Mouse (Mus musculus) CH12.LX (cell line): ENCODE data around the gene Npb. TPM values are rescaled to one million over a fixed set of nuclear protein-coding genes. Genes with fewer than 3 reads are reported as not detected.

ENCODE experiments used
- DNase-seq: peaks from one replicate; pipeline ENCODE4 v3.0.0-alpha.2; 2013; ENCODE audit errors: extremely low read depth
- H3K27ac ChIP-seq: 2 replicates; pipeline ENCODE4 v1.5.1; 2012; ENCODE audit warnings: low read depth, mild to moderate bottlenecking, control low read depth, moderate library complexity; ENCODE audit not compliant: insufficient read depth
- H3K27me3 ChIP-seq: replicated peaks from 2 replicates; pipeline ENCODE3; 2012; ENCODE audit warnings: inconsistent platforms
- H3K36me3 ChIP-seq, 2 experiments: replicated peaks in 1 of 2; 2 replicates each; pipeline versions ENCODE3 to v1.6.1; 2012; ENCODE audit warnings: inconsistent platforms in 1 of 2, low read length in 1 of 2, mild to moderate bottlenecking in 1 of 2, mixed read lengths in 1 of 2, moderate library complexity in 1 of 2; ENCODE audit not compliant: control insufficient read depth in 1 of 2, insufficient read depth in 1 of 2
- H3K4me1 ChIP-seq, 2 experiments: 2 replicates each; pipeline ENCODE4 v1.6.1; 2012; ENCODE audit warnings: inconsistent platforms in 1 of 2, moderate library complexity in 1 of 2; ENCODE audit not compliant: insufficient read depth in 2 of 2, control insufficient read depth in 1 of 2
- H3K4me2 ChIP-seq: 2 replicates; pipeline ENCODE4 v1.6.1; 2012; ENCODE audit warnings: low read depth, mild to moderate bottlenecking, control low read depth; ENCODE audit not compliant: poor library complexity, insufficient read depth, severe bottlenecking
- H3K4me3 ChIP-seq, 3 experiments: fragments of 150-350 bp in 1 of 3; sonication (generic) in 1 of 3; replicated peaks in 1 of 3; 2 replicates each; pipeline versions ENCODE3 to v1.5.1; 2011 to 2012; ENCODE audit warnings: low read depth in 2 of 3, low read length in 2 of 3, mild to moderate bottlenecking in 2 of 3, moderate library complexity in 2 of 3, control low read depth in 1 of 3, improper control_type of control experiment in 1 of 3, inconsistent platforms in 1 of 3, mixed read lengths in 1 of 3; ENCODE audit not compliant: poor library complexity in 1 of 3
- H3K79me2 ChIP-seq: replicated peaks from 2 replicates; pipeline ENCODE4 v1.6.1; 2012; ENCODE audit warnings: mild to moderate bottlenecking, moderate library complexity; ENCODE audit not compliant: control insufficient read depth, poor library complexity, insufficient read depth, severe bottlenecking; ENCODE audit errors: extremely low read depth
- H3K9ac ChIP-seq: 2 replicates; pipeline ENCODE4 v1.6.1; 2012; ENCODE audit warnings: low read depth, mild to moderate bottlenecking, control low read depth, moderate library complexity; ENCODE audit not compliant: insufficient read depth
- H3K9me3 ChIP-seq: replicated peaks from 2 replicates; pipeline ENCODE3; 2012; ENCODE audit warnings: low read length, inconsistent platforms, mixed read lengths
- BHLHE40 ChIP-seq: IDR thresholded peaks from 2 replicates; pipeline ENCODE4 v1.6.1; 2011; ENCODE audit warnings: mild to moderate bottlenecking, low read depth, low read length, improper control_type of control experiment
- CHD1 ChIP-seq: IDR thresholded peaks from 2 replicates; pipeline ENCODE4 v1.6.1; 2012; ENCODE audit warnings: low read depth, low read length, improper control_type of control experiment, inconsistent platforms
- CTCF ChIP-seq, 2 experiments: IDR thresholded peaks in 1 of 2; conservative IDR thresholded peaks in 1 of 2; 2 replicates each; pipeline ENCODE4 v1.5.1; 2011 to 2012; ENCODE audit warnings: low read depth in 2 of 2, low read length in 2 of 2, improper control_type of control experiment in 1 of 2, inconsistent platforms in 1 of 2, mild to moderate bottlenecking in 1 of 2, moderate library complexity in 1 of 2
- EP300 ChIP-seq: IDR thresholded peaks from 2 replicates; pipeline ENCODE4 v1.6.1; 2011; ENCODE audit warnings: low read length, improper control_type of control experiment
- ETS1 ChIP-seq: conservative IDR thresholded peaks from 2 replicates; pipeline ENCODE4 v1.6.1; 2012; ENCODE audit warnings: low read depth, mild to moderate bottlenecking, inconsistent platforms, low read length, improper control_type of control experiment, moderate library complexity
- HCFC1 ChIP-seq: IDR thresholded peaks from 2 replicates; pipeline ENCODE4 v1.6.1; 2012; ENCODE audit warnings: low read depth, mild to moderate bottlenecking, inconsistent platforms, low read length, improper control_type of control experiment
- IRF4 ChIP-seq: IDR thresholded peaks from 2 replicates; pipeline ENCODE4 v1.6.1; 2014; ENCODE audit warnings: low read depth, mild to moderate bottlenecking, inconsistent platforms, low read length, improper control_type of control experiment
- JUND ChIP-seq: conservative IDR thresholded peaks from 2 replicates; pipeline ENCODE4 v1.6.1; 2011; ENCODE audit warnings: low read depth, low read length, improper control_type of control experiment
- KAT2A ChIP-seq: IDR thresholded peaks from 2 replicates; pipeline ENCODE4 v1.6.1; 2012; ENCODE audit warnings: low read length, improper control_type of control experiment, inconsistent platforms; ENCODE audit not compliant: insufficient replicate concordance
- MAFK ChIP-seq: IDR thresholded peaks from 2 replicates; pipeline ENCODE4 v1.6.1; 2011; ENCODE audit warnings: low read length, improper control_type of control experiment; ENCODE audit not compliant: insufficient replicate concordance
- MAX ChIP-seq: IDR thresholded peaks from 2 replicates; pipeline ENCODE4 v1.6.1; 2011; ENCODE audit warnings: low read length, improper control_type of control experiment
- MXI1 ChIP-seq: IDR thresholded peaks from 2 replicates; pipeline ENCODE4 v1.6.1; 2011; ENCODE audit warnings: mild to moderate bottlenecking, low read depth, low read length, improper control_type of control experiment
- MYC ChIP-seq: IDR thresholded peaks from 2 replicates; pipeline ENCODE4 v1.6.1; 2011; ENCODE audit warnings: low read depth, mild to moderate bottlenecking, improper control_type of control experiment, low read length
- NRF1 ChIP-seq: IDR thresholded peaks from 2 replicates; pipeline ENCODE4 v1.6.1; 2014; ENCODE audit warnings: low read depth, mild to moderate bottlenecking, inconsistent platforms, low read length, improper control_type of control experiment, moderate library complexity
- PAX5 ChIP-seq: IDR thresholded peaks from 2 replicates; pipeline ENCODE4 v1.6.1; 2012; ENCODE audit warnings: low read length, inconsistent platforms, mixed read lengths
- POLR2A ChIP-seq: IDR thresholded peaks from 2 replicates; pipeline ENCODE4 v1.6.1; 2011; ENCODE audit warnings: low read depth, mild to moderate bottlenecking, improper control_type of control experiment, low read length
- RAD21 ChIP-seq: IDR thresholded peaks from 2 replicates; pipeline ENCODE4 v1.6.1; 2011; ENCODE audit warnings: low read depth, mild to moderate bottlenecking, low read length, improper control_type of control experiment, moderate library complexity
- SIN3A ChIP-seq: IDR thresholded peaks from 2 replicates; pipeline ENCODE4 v1.6.1; 2012; ENCODE audit warnings: low read length, improper control_type of control experiment, inconsistent platforms
- SMC3 ChIP-seq: IDR thresholded peaks from 2 replicates; pipeline ENCODE4 v1.6.1; 2011; ENCODE audit warnings: low read depth, low read length, improper control_type of control experiment
- TBP ChIP-seq: conservative IDR thresholded peaks from 2 replicates; pipeline ENCODE4 v1.6.1; 2011; ENCODE audit warnings: low read depth, low read length, improper control_type of control experiment
- TCF12 ChIP-seq: IDR thresholded peaks from 2 replicates; pipeline ENCODE4 v1.6.1; 2014; ENCODE audit warnings: low read depth, mild to moderate bottlenecking, inconsistent platforms, low read length, improper control_type of control experiment
- UBTF ChIP-seq: IDR thresholded peaks from 2 replicates; pipeline ENCODE4 v1.6.1; 2012; ENCODE audit warnings: low read depth, mild to moderate bottlenecking, inconsistent platforms, low read length, improper control_type of control experiment, moderate library complexity
- USF1 ChIP-seq: IDR thresholded peaks from 2 replicates; pipeline ENCODE4 v1.6.1; 2014; ENCODE audit warnings: low read depth, mild to moderate bottlenecking, inconsistent platforms, low read length, improper control_type of control experiment
- USF2 ChIP-seq: conservative IDR thresholded peaks from 2 replicates; pipeline ENCODE4 v1.6.1; 2011; ENCODE audit warnings: low read depth, low read length, improper control_type of control experiment
- ZC3H11A ChIP-seq: IDR thresholded peaks from 2 replicates; pipeline ENCODE4 v1.6.1; 2012; ENCODE audit warnings: low read depth, mild to moderate bottlenecking, inconsistent platforms, low read length, improper control_type of control experiment
- ZMIZ1 ChIP-seq: IDR thresholded peaks from 2 replicates; pipeline ENCODE4 v1.6.1; 2012; ENCODE audit warnings: low read depth, mild to moderate bottlenecking, inconsistent platforms, low read length, improper control_type of control experiment
- ZNF384 ChIP-seq: IDR thresholded peaks from 2 replicates; pipeline ENCODE4 v1.6.1; 2012; ENCODE audit warnings: low read depth, low read length, improper control_type of control experiment, inconsistent platforms
- dilution Hi-C: fragments of 300-500 bp; cut with MboI; formaldehyde crosslinking; loops from 2 replicates; pipeline ENCODE4 v1.14.3; 2020; ENCODE audit warnings: low sequenced_read_pairs; ENCODE audit not compliant: extremely low pct_unique_long_range_greater_than_20kb, extremely low pct_ligation_motif_present
- in situ Hi-C: fragments of 300-500 bp; cut with MboI; formaldehyde crosslinking; loops from 3 replicates; pipeline ENCODE4 v1.14.3; 2019; ENCODE audit warnings: low sequenced_read_pairs, low pct_ligation_motif_present, low pct_unique_long_range_greater_than_20kb, mixed read lengths
- polyA plus RNA-seq: library from polyadenylated mRNA; unstranded; fragments of >175 nt; gene quantifications from 2 replicates; pipeline ENCODE4 v1.2.1, GENCODE M21; 2012; ENCODE audit warnings: low read depth; ENCODE audit not compliant: insufficient read length
- total RNA-seq, 2 experiments: library from RNA; depleted of rRNA; stranded (reverse); fragments of 300-350 nt in 1 of 2; fragments of >200 nt in 1 of 2; gene quantifications; 2 replicates each; pipeline ENCODE4 v1.2.3; 2012 to 2014

The Npb gene
- total and polyA plus RNA-seq, 3 experiments, result 0.55 to 1.3 TPM; not detected in 1

- H3K27ac ChIP-seq, result no peak overlapping the region
- H3K27me3 ChIP-seq, result no peaks in the 10 kb centered on the region
- dilution Hi-C loops, result no loop called here
- H3K9ac ChIP-seq, result no peak overlapping the region
- peaks cover 52 to 70% of the 10 kb centered on the region in 2 experiments for H3K36me3 ChIP-seq
- in situ Hi-C loops, result loop anchor here (10.0 kb wide), 1 partner anchor 65 kb away; no protein-coding TSS in a partner anchor
- peaks cover 41% of the 10 kb centered on the region for H3K79me2 ChIP-seq
- H3K4me3 ChIP-seq, result no peak overlapping the region
- peaks cover 9 to 44% of the 10 kb centered on the region in 2 experiments for H3K4me1 ChIP-seq
- H3K4me2 ChIP-seq, result no peak overlapping the region
- no peak for DNase-seq
- TF ChIP-seq PAX5, result no peak
- TF ChIP-seq MYC, result no peak
- no peak for TF ChIP-seq ETS1
- TF ChIP-seq USF1, result no peak
- TF ChIP-seq ZNF384, result no peak
- TF ChIP-seq TBP, result no peak
- TF ChIP-seq JUND, result no peak
- TF ChIP-seq KAT2A, result no peak
- no peak for TF ChIP-seq POLR2A
- no peak for TF ChIP-seq UBTF
- no peak for TF ChIP-seq MXI1
- TF ChIP-seq TCF12, result no peak
- TF ChIP-seq MAFK, result no peak
- TF ChIP-seq SIN3A, result no peak
- TF ChIP-seq IRF4, result no peak
- no peak for TF ChIP-seq HCFC1
- TF ChIP-seq USF2, result no peak
- TF ChIP-seq NRF1, result no peak
- TF ChIP-seq ZC3H11A, result no peak
- no peak for TF ChIP-seq EP300
- no peaks in the 10 kb centered on the region for H3K9me3 ChIP-seq
Observed at GRCm38 (mm10) chr11:120620195-120620594, 11.9 kb downstream of the Npb start.

GRCm38 (mm10) chr11:120622805-120623204 is 14.5 kb downstream of the Npb start:
- no peaks in the 10 kb centered on the region for H3K9me3 ChIP-seq
- no peak for TF ChIP-seq BHLHE40
- TF ChIP-seq KAT2A, result no peak
- no peak for TF ChIP-seq SMC3
- TF ChIP-seq RAD21, result no peak
- no peak for TF ChIP-seq MAFK
- TF ChIP-seq CHD1, result no peak
- TF ChIP-seq USF1, result no peak
- no peak for TF ChIP-seq MXI1
- no peak for TF ChIP-seq MYC
- no peak for TF ChIP-seq CTCF (conservative IDR thresholded peaks at IDR 0.05 in 1 of 2, IDR thresholded peaks at IDR 0.05 in 1 of 2; ENCODE audit: low read depth in 2 of 2, low read length in 2 of 2)
- TF ChIP-seq MAX, result no peak
- TF ChIP-seq ZMIZ1, result no peak
- no peaks in the 10 kb centered on the region for H3K27me3 ChIP-seq
- peaks cover 19% of the 10 kb centered on the region for H3K79me2 ChIP-seq
- DNase-seq, result no peak
- H3K4me3 ChIP-seq, result no peak overlapping the region
- H3K36me3 ChIP-seq, result peaks cover 60 to 83% of the 10 kb centered on the region in 2 experiments
- no peak overlapping the region for H3K4me2 ChIP-seq
- peaks cover 20 to 51% of the 10 kb centered on the region in 2 experiments for H3K4me1 ChIP-seq
- dilution Hi-C loops (no loop called here), in situ Hi-C loops (loop anchor here (10.0 kb wide), 1 partner anchor 62 kb away; no protein-coding TSS in a partner anchor)
- no peak overlapping the region for H3K27ac ChIP-seq
- no peak overlapping the region for H3K9ac ChIP-seq
